In genomic region chr4:46832834-46833544, GRCm38 (mm10) we compare ENCODE assay signal across 10 mouse cellular contexts.
DNase-seq lines count a peak whose midpoint lies in the region; ATAC-seq and TF ChIP-seq lines count a peak whose summit lies in the region.
"Had no signal": no experiment of that assay in that cellular context is flagged by ENCODE, and none has a peak within 500 bp of the region (broad histone marks: within the 10 kb centered on the region; RNA-seq: fewer than 3 reads in every experiment).

No protein-coding gene starts in this region.

- TF ChIP-seq EP300 in lung, postnatal 0 days (IDR thresholded peaks at IDR 0.05) = no peak

- peak; percentile 53 for TF ChIP-seq CTCF in lung, postnatal 0 days (IDR thresholded peaks at IDR 0.05)

- WGBS in lung, postnatal 0 days = 49% methylated on average over 12 of the region's 12 CpGs

- no peaks in the 10 kb centered on the region for H3K27me3 ChIP-seq in lung, postnatal 0 days (replicated peaks; ENCODE audit: insufficient read depth, low read length)

- H3K4me2 ChIP-seq in lung, postnatal 0 days (replicated peaks; ENCODE audit: low read depth, low read length) = no peak overlapping the region

- ATAC-seq in CD4-positive, CD25-positive, alpha-beta regulatory T cell, adult 4 months = no peak
- no peak for ATAC-seq in lung, postnatal 0 days
- ATAC-seq in erythroblast, adult 5-6 weeks (replicated peaks; ENCODE audit: low FRiP score, poor library complexity, severe bottlenecking) = peak; percentile 81

- DNase-seq in CD4-positive, CD25-positive, alpha-beta regulatory T cell, adult 2 months (ENCODE audit: low read depth, low spot score) = peak; percentile 37
- no peak for DNase-seq in lung, postnatal 0 days (ENCODE audit: low spot score)
- no peak for DNase-seq in lung, postnatal 25 days (ENCODE audit: low spot score)
- DNase-seq in testis, postnatal 14 days (ENCODE audit: low spot score) = peak; percentile 26
- no peak for DNase-seq in layer of hippocampus, adult 11-12 months (ENCODE audit: low spot score)
- no peak for DNase-seq in frontal cortex, postnatal 25 days (ENCODE audit: low spot score in 2 of 2)
- DNase-seq: right cerebral cortex, postnatal 14 days had no signal

- no peaks in the 10 kb centered on the region for H3K9me3 ChIP-seq in lung, postnatal 0 days (ENCODE audit: low read length)

- no peaks in the 10 kb centered on the region for H3K36me3 ChIP-seq in lung, postnatal 0 days (ENCODE audit: insufficient read depth, low read length)

- no peak overlapping the region for H3K9ac ChIP-seq in lung, postnatal 0 days (replicated peaks; ENCODE audit: low read depth)

- no peaks in the 10 kb centered on the region for H3K4me1 ChIP-seq in lung, postnatal 0 days (ENCODE audit: insufficient read depth, low read depth, low read length)

- H3K4me3 ChIP-seq in lung, postnatal 0 days (ENCODE audit: low read depth, low read length) = no peak overlapping the region

- H3K27ac ChIP-seq in lung, postnatal 0 days (ENCODE audit: low read length) = no peak overlapping the region
- H3K27ac ChIP-seq: macrophage had no signal

Comparison
In these comparisons a context has a peak if more than half of its experiments do, and no peak if none do; other contexts are left out.
1. DNase-seq: peak in CD4-positive, CD25-positive, alpha-beta regulatory T cell, adult 2 months (single experiment) and testis, postnatal 14 days (single experiment); none in lung, postnatal 0 days (single experiment), lung, postnatal 25 days (single experiment), layer of hippocampus, adult 11-12 months (single experiment) and frontal cortex, postnatal 25 days (0 of 2).